ENCODE assay signal across 8 mouse cellular contexts in genomic region chr5:109558404-109559160, GRCm38 (mm10). TPM values are rescaled to one million over a fixed set of nuclear protein-coding genes. Genes with fewer than 3 reads are reported as not detected.
A peak's percentile ranks its signal among the peaks of the same experiment; 100 is the strongest.
DNase-seq lines count a peak whose midpoint lies in the region; ATAC-seq and TF ChIP-seq lines count a peak whose summit lies in the region.

Gene Crlf2 (minus strand): TSS chr5:109558993.

- peaks cover 24% of the 10 kb centered on the region for H3K36me3 ChIP-seq in hindbrain, embryonic 13.5 days

- H3K27me3 ChIP-seq in Patski = no peaks in the 10 kb centered on the region
- H3K27me3 ChIP-seq in hindbrain, embryonic 13.5 days = no peaks in the 10 kb centered on the region

- peak within 1 kb of the TSS; percentile 68 for H3K9ac ChIP-seq in hindbrain, embryonic 13.5 days

- peak; percentile 85 for DNase-seq in Patski (ENCODE audit: low read depth, low spot score)
- DNase-seq in cerebellum, postnatal 14 days = peak; percentile 96 to 98
- DNase-seq in frontal cortex, postnatal 14 days (ENCODE audit: low spot score in 2 of 2) = peak; percentile 90 to 93
- DNase-seq in layer of hippocampus, postnatal 25 days (ENCODE audit: extremely low spot score in 1 of 2, low spot score in 1 of 2) = peak; percentile 84 to 95
- DNase-seq in lung, postnatal 25 days (ENCODE audit: low spot score) = peak; percentile 81
- peak; percentile 92 for DNase-seq in retina, embryonic 14.5 days (ENCODE audit: low spot score)
- peak; percentile 97 for DNase-seq in thymus, postnatal 4 days

- CTCF ChIA-PET in Patski (lab: Charles Lee) = no interaction called here

- peak within 1 kb of the TSS; percentile 59 for H3K4me3 ChIP-seq in hindbrain, embryonic 13.5 days

- peak within 1 kb of the TSS; percentile 98 for H3K27ac ChIP-seq in hindbrain, embryonic 13.5 days

- WGBS in hindbrain, embryonic 13.5 days = 1% methylated on average over 52 of the region's 73 CpGs

- POLR2A ChIA-PET in Patski (lab: Charles Lee) = no interaction called here

- TF ChIP-seq CTCF in Patski (IDR thresholded peaks at IDR 0.05) = no peak

- in situ Hi-C loops in Patski (cut with MboI; ENCODE audit: low pct_unique_long_range_greater_than_20kb) = loop anchor here (10.0 kb wide), 1 partner anchor 576 kb away; the partner anchor contains the start of gene Chfr

- peak; percentile 78 for ATAC-seq in Patski
- peak; percentile 59 for ATAC-seq in hindbrain, embryonic 13.5 days (ENCODE audit: low FRiP score)

- peaks cover 32% of the 10 kb centered on the region for H3K9me3 ChIP-seq in hindbrain, embryonic 13.5 days

- H3K4me2 ChIP-seq in hindbrain, embryonic 13.5 days = peak within 1 kb of the TSS; percentile 56

- no peaks in the 10 kb centered on the region for H3K4me1 ChIP-seq in hindbrain, embryonic 13.5 days (replicated peaks)

RNA-seq across cellular contexts. Expression of gene Crlf2, which starts in this region (rescaled TPM):
- 29.7 TPM for polyA plus RNA-seq in Patski (2021)
- polyA plus RNA-seq in hindbrain, embryonic 13.5 days (2015; fragmentation: Nextera tagmentation; extraction: Ambion mirVana) = 14.4 and 16.7 TPM in 2 replicates
- total RNA-seq in layer of hippocampus, postnatal 25 days (2021) = 10 to 100 TPM; 29.1 to 31.3 TPM

Comparison
In these comparisons a context has a peak if more than half of its experiments do, and no peak if none do; other contexts are left out.
1. Peak in every context shown above with its lines: DNase-seq, ATAC-seq, H3K4me3 ChIP-seq and H3K27ac ChIP-seq.